Mouse (Mus musculus): ENCODE data around the gene Kcnk15.

Gene Kcnk15

DNA sequence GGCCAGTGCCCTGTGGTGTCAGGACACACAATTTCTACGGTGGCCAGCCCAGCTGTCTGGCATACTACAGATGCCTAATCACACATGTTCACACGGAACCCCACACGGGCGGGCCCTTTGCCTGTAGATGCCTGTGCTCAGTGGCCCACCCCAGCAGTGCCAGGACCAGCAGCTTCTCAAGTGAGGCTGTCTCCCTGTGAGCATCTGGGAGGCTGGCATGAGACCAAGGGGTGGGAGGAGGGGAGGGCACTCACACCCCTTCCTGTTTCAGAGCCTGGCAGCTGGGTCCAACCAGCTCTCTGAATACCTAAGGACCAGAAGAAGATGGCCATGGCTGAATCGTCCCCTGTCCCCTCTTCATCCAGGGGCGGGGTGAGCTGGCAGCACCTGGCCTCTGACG, 22.0 kb downstream of the Kcnk15 start:
- DNase-seq (ENCODE audit: low read depth, low spot score), result no peak

DNA sequence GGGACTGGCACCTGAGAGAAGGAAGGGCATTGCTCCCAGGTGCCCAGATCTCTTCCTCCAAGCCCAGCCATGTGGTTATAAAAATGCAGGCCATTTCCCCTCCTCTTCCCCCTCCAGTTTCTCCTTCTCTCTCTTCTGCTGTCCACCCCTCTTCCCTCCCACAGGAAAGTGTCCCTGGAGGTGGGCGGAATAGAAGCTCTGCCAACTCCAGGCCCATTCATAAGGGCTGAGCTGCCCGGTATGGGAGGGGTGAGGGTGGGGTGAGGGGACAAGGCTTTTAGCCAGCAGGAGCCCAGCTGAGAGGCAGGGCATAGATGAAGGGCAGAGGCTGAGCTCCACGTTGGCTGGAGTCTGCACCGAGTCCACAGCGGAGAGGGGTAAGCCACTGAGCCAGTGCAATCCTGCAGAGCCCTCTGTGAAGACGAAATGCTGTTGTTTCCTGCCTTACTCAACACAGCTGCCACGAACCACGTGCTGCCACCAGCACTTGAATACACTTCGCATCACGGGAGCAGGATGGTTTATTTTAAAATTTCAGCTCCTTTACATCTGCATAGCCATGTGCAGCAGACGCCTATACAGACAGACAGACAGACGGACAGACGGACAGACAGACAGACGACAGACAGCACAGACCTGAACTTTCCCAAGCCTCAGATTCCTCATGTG, 23.5 kb downstream of the Kcnk15 start:
- DNase-seq (ENCODE audit: low read depth, low spot score), result no peak

DNA sequence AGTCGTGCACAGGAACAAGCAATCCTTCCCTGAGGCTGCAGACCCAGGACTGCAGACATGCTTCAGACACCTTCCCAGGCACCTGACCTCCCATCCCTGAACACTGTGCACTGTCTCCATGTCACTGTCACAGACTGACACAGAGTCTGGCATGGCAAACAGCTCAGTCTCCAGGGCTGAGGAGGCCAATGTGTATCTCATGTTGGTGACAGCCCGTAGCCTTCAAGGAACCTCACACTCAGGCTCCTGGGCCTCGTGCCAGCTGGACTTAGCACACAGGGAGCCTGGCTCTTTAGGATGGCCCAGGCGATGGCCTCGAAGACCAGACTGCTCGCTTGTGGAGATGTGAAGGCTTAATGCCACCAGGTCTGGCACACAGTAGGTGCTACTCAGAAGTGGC, 27.4 kb downstream of the Kcnk15 start:
- DNase-seq (ENCODE audit: low read depth, low spot score), result no peak

DNA sequence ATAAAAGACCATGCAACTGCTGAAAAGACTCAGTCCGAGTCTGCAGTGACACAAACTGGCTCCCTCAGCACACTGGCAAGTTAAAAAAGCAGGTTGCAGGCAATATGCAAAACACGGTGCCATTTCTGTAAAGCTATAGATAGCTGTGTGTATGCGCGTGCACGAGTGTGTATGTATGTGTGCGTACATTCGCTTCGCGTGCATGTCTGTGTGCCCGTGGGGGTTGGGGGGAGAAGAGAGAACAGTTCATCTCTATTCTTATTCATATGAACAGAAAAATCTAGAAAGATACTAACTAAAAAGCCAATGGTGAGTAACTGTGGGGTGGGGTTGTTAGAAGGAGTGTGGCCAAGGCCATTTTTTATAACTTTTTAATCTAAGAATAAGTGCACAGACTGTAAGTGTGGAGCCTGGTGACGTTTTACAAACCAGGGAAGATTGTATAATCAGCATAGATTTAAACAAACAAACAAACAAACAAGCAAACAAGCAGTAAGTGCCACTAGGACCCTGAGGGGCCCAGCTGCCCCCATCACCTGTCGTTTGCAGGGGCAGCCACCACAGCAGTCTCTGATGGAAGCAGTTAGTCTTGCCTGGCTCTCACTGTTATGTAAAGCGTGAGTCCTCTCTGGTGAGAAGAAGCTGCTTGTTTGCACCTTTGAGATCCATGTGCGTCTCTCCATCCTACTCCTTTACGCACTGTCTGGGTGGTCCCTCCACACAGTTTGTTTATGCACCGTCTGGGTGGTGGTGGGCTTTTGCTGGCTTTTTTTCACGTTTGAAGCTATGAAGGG, 29.6 kb downstream of the Kcnk15 start:
- DNase-seq (ENCODE audit: low read depth, low spot score), result no peak

DNA sequence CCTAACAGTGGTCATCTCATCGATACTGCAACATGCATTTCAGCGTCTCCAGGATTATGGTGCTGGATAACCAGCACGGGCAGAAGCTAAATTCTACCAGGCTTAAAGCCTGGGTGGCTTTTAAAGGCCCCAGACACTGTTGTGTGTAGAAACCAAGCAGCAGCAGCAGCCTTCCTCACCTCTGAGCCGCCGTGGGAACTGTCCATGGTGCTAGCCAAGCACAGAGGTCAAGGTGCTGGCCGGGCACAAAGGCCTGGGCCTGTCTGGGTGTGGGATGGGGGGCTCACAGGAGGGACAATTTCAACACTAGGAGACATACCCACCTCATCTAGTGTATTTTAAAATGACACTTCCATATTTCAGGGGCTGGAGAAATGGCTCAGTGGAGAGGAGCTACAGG, 36.0 kb downstream of the Kcnk15 start:
- peak; percentile 68 for DNase-seq (ENCODE audit: low read depth, low spot score)

DNA sequence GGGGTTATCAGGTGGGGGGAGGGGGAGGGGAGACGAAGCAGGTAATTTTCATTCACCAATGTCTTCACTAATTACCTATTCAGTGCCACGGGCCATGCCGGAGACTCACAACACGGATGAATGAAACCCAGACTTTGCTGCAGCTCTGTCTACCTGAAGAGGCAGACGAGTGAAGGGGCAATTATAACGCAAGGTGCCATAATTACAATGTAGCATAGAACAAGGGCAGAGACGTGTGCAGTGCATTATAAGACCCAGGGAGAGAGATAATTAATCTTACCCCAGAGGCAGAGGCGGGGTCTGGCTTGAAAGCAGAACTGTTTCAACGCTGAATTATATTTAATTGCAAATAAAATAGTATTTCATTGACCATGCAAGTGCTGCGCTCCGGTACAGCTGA, 37.1 kb downstream of the Kcnk15 start:
- no peak for DNase-seq (ENCODE audit: low read depth, low spot score)

DNA sequence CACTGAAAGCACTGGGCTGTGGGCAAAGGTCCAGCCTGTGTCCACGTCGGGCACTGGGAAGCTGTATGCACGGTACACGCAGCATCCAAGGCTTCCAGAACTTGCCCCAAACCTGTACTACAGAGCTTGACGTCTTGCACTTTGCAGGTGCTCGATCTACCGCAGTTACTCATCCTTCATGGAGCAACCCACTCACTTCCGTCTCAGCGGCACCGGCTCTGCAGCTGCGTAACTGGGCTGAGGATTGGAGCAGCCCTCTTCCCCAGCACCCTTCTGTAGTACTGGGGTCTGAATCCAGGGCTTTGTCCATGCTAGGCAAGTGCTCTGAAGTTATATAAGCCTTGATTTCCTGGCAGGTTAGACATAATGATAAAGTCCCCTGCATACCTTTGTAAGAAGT, 37.8 kb downstream of the Kcnk15 start:
- no peak for DNase-seq (ENCODE audit: low read depth, low spot score)

DNA sequence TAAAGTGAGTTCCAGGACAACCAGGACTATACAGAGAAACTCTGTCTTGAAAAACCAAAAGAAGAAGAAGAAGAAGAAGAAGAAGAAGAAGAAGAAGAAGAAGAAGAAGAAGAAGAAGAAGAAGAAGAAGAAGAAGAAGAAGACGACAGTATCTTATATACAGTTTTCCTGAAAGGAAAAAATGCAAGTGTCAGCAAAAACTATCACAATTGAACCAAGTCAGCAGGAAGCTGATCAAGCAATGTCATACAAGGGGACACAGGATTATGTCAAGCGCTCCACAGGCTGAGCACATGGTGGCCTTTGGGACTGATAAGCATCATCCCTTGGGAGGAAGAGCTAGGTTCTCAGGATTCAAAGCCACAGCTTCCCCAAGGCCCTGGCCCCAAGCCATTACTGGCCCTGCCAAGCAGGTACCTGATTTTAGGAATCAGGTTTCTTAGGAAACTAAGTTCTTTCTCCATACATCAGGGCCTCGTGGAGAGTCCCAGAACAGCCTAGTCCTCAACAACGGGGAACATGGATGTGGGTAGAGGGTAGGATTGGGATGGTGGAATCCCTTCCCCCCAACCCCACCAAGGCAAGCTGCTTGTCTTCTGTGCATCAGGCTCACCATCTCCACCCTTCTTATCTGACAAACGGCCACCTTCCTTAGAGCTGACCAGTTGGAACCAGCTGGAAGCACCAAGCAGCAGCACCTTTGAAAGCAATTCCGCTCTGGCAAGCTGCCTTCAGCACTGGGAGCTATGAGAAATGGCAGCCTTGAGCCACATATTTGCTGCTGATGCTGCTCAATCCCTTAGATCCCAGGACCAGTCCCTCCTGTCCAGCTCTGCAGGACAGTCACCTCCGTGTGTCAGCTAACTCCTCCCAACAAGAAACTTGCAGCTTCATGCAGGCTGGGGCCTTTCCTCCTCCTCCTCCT, 40.3 kb downstream of the Kcnk15 start:
- DNase-seq (ENCODE audit: low read depth, low spot score), result no peak

DNA sequence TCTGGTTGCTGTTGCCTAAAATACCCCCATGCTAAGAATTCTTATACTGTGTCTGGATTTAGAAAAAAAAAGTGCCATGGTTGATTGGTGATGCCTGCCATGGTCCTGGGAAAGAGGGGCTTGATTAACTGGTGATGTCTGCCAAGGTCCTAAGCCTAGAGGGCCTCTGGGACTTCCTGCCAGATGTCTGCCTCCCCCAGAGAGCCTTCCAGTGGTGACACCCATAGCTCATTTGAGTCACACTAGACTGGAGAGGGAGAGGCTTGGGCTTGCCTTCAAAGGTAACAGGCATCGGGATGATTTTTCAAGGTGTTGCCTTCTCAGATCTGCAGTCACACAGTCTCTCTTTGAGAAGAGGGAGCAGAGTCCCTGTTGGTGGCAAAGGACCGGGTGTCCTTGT, 41.7 kb downstream of the Kcnk15 start:
- DNase-seq (ENCODE audit: low read depth, low spot score), result no peak

DNA sequence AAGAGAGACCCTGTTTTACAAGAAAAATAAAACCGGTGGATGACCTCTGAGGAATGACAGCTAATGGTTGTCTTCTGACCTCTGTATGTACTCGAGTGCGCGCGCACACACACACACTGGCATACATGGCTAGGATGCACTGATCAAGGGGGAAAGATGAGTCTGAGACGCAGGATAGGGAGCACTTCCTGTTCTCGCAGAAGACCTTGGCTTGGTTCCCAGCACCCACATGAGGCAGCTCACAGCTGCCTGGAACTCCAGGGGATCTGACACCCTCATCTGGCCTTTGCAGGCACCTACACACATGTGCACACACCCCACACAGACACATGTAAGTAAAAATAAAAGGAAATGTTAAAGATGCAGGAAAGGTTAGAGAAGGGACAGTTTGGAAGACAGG, 43.6 kb downstream of the Kcnk15 start:
- no peak for DNase-seq (ENCODE audit: low read depth, low spot score)

DNA sequence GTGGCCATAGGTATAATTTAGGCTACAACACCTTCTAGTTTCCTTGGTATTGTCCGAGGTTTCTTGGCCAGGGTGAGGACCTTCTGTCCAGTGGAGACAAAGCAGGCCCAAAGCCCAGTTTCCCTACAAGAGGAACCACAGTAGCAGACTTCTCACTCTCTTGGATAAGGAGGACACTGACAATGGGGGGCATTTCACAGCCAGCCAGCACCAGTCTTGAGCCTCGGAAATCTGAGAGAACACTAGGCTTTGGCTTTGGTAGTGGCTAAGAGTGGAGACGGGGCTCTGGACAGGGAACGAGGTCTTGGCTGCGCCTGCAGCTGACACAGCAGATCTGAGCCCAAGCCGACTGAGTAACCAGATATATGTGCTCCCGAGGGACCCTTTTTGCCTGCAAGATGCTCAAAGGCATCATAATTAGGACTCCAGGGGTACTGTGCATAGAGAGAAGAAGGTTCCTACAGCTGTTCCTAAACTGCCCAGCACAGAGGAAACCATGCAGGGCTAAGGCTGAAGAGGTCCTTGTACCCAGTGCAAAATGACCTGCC, 44.6 kb downstream of the Kcnk15 start:
- no peak for DNase-seq (ENCODE audit: low read depth, low spot score)

DNA sequence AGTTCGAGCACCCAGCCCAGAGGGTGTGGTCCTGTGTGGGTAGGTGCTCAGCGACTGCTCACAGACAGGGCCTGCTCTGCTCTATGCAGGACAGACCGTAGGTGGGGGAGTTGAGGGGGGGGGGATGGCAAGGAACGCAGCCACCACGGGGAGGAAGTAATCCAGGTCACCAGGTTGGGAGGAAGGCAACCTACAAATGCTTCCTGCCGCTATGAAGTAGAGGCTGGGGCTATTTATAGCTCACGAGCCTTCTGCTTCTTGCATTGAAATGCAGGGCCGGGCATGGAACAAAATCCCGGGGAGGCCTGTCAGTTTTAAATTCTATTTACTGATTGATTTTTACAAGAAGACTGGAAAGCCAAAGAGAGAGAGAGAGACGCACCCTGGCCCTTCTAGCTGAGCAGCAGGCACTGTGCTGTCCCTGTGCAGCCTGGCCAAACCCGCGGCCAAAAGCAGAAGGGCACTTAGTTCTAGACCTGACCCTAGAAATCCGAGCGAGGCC, 46.5 kb downstream of the Kcnk15 start:
- no peak for DNase-seq (ENCODE audit: low read depth, low spot score)

DNA sequence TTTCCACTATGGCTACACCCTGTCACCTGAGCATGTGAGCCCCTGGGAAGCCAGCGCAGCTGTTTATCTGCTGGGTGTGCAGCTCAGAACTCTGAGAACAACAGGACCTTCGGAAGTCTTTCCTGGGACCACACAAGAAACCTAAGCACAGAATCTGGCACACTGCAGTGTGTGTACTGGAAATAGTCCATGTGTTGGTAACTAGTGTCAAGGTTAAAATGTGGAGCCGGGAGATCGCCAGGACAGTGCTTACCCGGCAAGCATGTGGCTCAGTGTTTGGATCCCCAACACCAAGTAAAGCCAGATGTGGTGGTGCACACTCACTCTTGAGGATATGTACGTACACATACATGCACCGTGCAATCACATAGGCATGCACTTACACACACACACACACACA, 47.6 kb downstream of the Kcnk15 start:
- DNase-seq (ENCODE audit: low read depth, low spot score), result no peak

DNA sequence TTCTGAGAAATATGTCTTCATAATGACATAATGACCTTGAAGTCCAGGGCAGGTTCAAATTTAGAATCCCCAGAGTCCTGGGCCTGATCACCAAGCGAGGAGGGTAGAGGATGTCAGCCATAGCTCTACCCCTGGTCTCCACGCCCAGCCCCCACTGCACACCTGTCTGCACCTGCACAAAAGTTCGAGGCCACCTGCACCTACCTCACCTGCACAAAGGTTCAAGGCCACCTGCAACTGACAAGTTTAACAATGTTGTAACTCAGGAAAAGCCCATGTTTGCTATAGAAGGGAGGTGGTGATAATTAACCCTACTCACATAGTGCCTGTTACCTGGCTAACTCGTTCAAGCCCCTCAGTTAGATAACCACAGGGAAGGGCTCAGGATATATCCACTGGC, 49.0 kb downstream of the Kcnk15 start:
- no peak for DNase-seq (ENCODE audit: low read depth, low spot score)

DNA sequence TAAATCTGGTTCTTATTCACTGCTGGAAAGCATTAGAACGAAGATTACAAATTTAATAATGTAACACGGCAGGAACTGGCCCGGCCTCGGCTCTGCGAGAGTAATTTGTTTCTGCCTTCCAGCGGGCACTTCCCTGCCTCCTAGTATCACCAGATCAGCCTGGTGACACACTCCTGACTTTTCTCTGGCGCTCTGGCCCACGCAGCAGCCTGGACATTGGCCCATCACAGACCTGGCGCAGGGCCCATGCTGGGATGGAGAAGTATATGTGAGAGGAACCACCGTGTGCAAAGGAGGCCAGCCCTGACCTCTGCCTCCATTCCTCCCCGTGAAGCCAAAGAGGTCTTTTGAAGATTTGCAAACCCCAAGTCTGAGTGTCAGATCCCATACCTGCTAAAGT, 50.0 kb downstream of the Kcnk15 start:
- no peak for DNase-seq (ENCODE audit: low read depth, low spot score)

DNA sequence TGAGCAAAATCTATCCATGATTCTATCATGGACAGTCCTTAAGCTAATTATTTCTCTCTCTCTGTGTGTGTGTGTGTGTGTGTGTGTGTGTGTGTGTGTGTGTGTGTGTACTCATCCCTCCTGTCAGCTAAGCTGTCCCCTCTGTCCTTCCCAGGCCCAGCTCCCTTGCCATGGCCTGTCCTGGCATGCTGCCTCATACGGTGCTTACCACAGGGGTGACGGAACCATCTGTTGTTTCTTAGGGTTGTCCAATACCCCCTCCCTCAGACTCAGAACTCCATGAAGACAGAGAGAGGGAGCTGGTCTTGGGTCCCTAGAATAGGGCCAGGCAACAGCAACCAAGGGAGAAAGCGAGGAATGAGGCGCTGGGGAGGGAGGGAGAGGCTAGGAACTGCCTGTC, 50.9 kb downstream of the Kcnk15 start:
- no peak for DNase-seq (ENCODE audit: low read depth, low spot score)

DNA sequence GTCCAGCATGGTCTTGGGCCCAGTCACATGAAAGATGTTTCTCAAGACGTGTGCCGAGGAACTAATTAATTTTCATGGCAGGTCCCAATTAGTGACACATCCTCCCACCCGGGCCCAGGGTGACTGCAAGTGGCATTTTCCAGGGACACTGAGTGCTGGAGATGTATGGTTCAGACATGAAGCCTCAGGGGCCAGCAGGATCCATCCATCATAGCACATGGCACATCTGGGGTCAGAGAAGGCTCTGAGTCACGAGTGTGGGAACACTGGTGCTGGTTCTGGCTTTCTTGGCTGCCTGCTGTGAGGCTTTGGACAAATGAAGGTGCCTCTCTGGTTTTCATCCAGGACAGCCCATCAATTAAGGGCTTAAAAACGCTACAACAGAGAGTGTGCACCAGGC, 53.7 kb downstream of the Kcnk15 start:
- DNase-seq (ENCODE audit: low read depth, low spot score), result no peak

Measured in forelimb bud, embryonic 11.5 days (tissue).